Mouse (Mus musculus): ENCODE data around the gene Adamts6.

Gene Adamts6

GRCm38 (mm10) chr13:104510766-104511165, 223.1 kb downstream of the Adamts6 start:
- no peak for DNase-seq (ENCODE audit: low read depth in 2 of 2, low spot score in 2 of 2)

GRCm38 (mm10) chr13:104515054-104515453, 227.4 kb downstream of the Adamts6 start:
- no peak for DNase-seq (ENCODE audit: low read depth in 2 of 2, low spot score in 2 of 2)

- no peak for DNase-seq (ENCODE audit: low read depth in 2 of 2, low spot score in 2 of 2)
These were observed 228.5 kb downstream of the Adamts6 start for GRCm38 (mm10) chr13:104516146-104516545.

- DNase-seq (ENCODE audit: low read depth in 2 of 2, low spot score in 2 of 2): no peak
These were observed 229.2 kb downstream of the Adamts6 start for GRCm38 (mm10) chr13:104516766-104517364.

- no peak for DNase-seq (ENCODE audit: low read depth in 2 of 2, low spot score in 2 of 2)
These were observed 230.1 kb downstream of the Adamts6 start for GRCm38 (mm10) chr13:104517638-104518311.

GRCm38 (mm10) chr13:104518312-104519005, 230.8 kb downstream of the Adamts6 start:
- DNase-seq (ENCODE audit: low read depth in 2 of 2, low spot score in 2 of 2): no peak

GRCm38 (mm10) chr13:104519006-104519695, 231.5 kb downstream of the Adamts6 start:
- DNase-seq (ENCODE audit: low read depth in 2 of 2, low spot score in 2 of 2): no peak

GRCm38 (mm10) chr13:104519981-104520380, 232.3 kb downstream of the Adamts6 start:
- no peak for DNase-seq (ENCODE audit: low read depth in 2 of 2, low spot score in 2 of 2)

- no peak for DNase-seq (ENCODE audit: low read depth in 2 of 2, low spot score in 2 of 2)
These were observed 232.8 kb downstream of the Adamts6 start for GRCm38 (mm10) chr13:104520461-104520860.

- DNase-seq (ENCODE audit: low read depth in 2 of 2, low spot score in 2 of 2): no peak
These were observed 233.9 kb downstream of the Adamts6 start for GRCm38 (mm10) chr13:104521532-104521931.

GRCm38 (mm10) chr13:104525656-104526055, 238.0 kb downstream of the Adamts6 start:
- no peak for DNase-seq (ENCODE audit: low read depth in 2 of 2, low spot score in 2 of 2)

GRCm38 (mm10) chr13:104529238-104529637, 241.6 kb downstream of the Adamts6 start:
- DNase-seq (ENCODE audit: low read depth in 2 of 2, low spot score in 2 of 2): no peak

GRCm38 (mm10) chr13:104531841-104532240, 244.2 kb downstream of the Adamts6 start:
- DNase-seq (ENCODE audit: low read depth in 2 of 2, low spot score in 2 of 2): no peak

GRCm38 (mm10) chr13:104532723-104533122, 245.1 kb downstream of the Adamts6 start:
- no peak for DNase-seq (ENCODE audit: low read depth in 2 of 2, low spot score in 2 of 2)

- DNase-seq (ENCODE audit: low read depth in 2 of 2, low spot score in 2 of 2): no peak
These were observed 246.3 kb downstream of the Adamts6 start for GRCm38 (mm10) chr13:104533806-104534495.

- no peak for DNase-seq (ENCODE audit: low read depth in 2 of 2, low spot score in 2 of 2)
These were observed 253.3 kb downstream of the Adamts6 start for GRCm38 (mm10) chr13:104540861-104541398.

- DNase-seq (ENCODE audit: low read depth in 2 of 2, low spot score in 2 of 2): no peak
These were observed 254.6 kb downstream of the Adamts6 start for GRCm38 (mm10) chr13:104542123-104542758.

- DNase-seq (ENCODE audit: low read depth in 2 of 2, low spot score in 2 of 2): no peak
These were observed 255.1 kb downstream of the Adamts6 start for GRCm38 (mm10) chr13:104542759-104543141.

Data from CD8-positive naive resting alpha-beta T cell, adult 2 months (primary cell).